Mouse (Mus musculus): ENCODE data around the gene Hmox2. TPM values are rescaled to one million over a fixed set of nuclear protein-coding genes. Genes with fewer than 3 reads are reported as not detected.

Gene Hmox2
- polyA plus RNA-seq, 2 experiments: 63.1 to 96.6 TPM

- peaks cover 6% of the 10 kb centered on the region; the same call in 1 of the 2 replicates for H3K36me3 ChIP-seq (ENCODE audit: control insufficient read depth, insufficient read depth, low read length)
- H3K27me3 ChIP-seq (ENCODE audit: control insufficient read depth, insufficient read depth, low read length): no peaks in the 10 kb centered on the region
- no peak overlapping the region for H3K9ac ChIP-seq (ENCODE audit: low read depth, low read length, severe bottlenecking)
- ATAC-seq (ENCODE audit: low FRiP score, low read depth) (no peak), DNase-seq (ENCODE audit: low spot score) (no peak)
- no peak for TF ChIP-seq POLR2A (IDR thresholded peaks at IDR 0.05; ENCODE audit: borderline replicate concordance, extremely low read depth, insufficient read depth, insufficient read length)
- H3K4me1 ChIP-seq (ENCODE audit: control insufficient read depth, insufficient read depth, low read length): peaks cover 12% of the 10 kb centered on the region; the same call in 1 of the 2 replicates
- no peak overlapping the region for H3K27ac ChIP-seq (replicated peaks; ENCODE audit: low read depth, low read length)
- H3K9me3 ChIP-seq (ENCODE audit: control insufficient read depth, low read length): no peaks in the 10 kb centered on the region
- no peak overlapping the region for H3K4me3 ChIP-seq (replicated peaks; ENCODE audit: low read length)
- no peak overlapping the region for H3K4me2 ChIP-seq (replicated peaks; ENCODE audit: low read depth, low read length, severe bottlenecking)
- WGBS: 70% methylated on average over 2 of the region's 2 CpGs
Measured at GRCm38 (mm10) chr16:4791332-4791731, 65.2 kb downstream of the Hmox2 start.

DNA sequence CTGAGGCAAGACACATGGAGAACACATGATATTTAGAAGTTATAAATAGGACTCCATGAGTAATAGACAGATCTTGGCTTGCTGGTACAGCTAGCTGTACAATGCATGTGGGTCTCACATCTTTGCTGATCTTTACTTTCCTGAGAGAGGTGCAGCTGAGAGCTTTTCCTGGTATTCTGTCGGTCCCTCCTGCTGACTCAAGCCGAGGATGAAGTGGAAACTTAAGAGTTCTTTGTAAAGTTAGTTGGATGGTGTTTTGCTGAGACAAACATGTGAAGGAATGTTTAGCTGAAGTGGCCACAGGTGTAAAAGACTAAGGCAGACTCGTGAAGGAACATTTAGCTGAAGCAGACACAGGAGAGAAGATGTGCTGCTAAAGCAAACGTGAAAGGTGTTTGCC is 70.5 kb downstream of the Hmox2 start:
- DNase-seq (ENCODE audit: low spot score) (no peak), ATAC-seq (ENCODE audit: low FRiP score, low read depth) (no peak)
- Histone ChIP-seq H3K36me3 (ENCODE audit: control insufficient read depth, insufficient read depth, low read length) (no peaks in the 10 kb centered on the region), H3K9ac (ENCODE audit: low read depth, low read length, severe bottlenecking) (no peak overlapping the region), H3K4me2 (replicated peaks; ENCODE audit: low read depth, low read length, severe bottlenecking) (no peak overlapping the region), H3K9me3 (ENCODE audit: control insufficient read depth, low read length) (no peaks in the 10 kb centered on the region), H3K4me1 (ENCODE audit: control insufficient read depth, insufficient read depth, low read length) (no peaks in the 10 kb centered on the region), H3K27me3 (ENCODE audit: control insufficient read depth, insufficient read depth, low read length) (no peaks in the 10 kb centered on the region), H3K4me3 (replicated peaks; ENCODE audit: low read length) (no peak overlapping the region), H3K27ac (replicated peaks; ENCODE audit: low read depth, low read length) (no peak overlapping the region)
- WGBS: 84% methylated on average over 4 of the region's 4 CpGs
- TF ChIP-seq POLR2A (IDR thresholded peaks at IDR 0.05; ENCODE audit: borderline replicate concordance, extremely low read depth, insufficient read depth, insufficient read length): no peak

Other genes starting within 250 kb of the Hmox2 start
- gene Srl, start 184.5 kb upstream of the Hmox2 start, polyA plus RNA-seq (2012; rRNA removed): 40.7 and 44.2 TPM in 2 replicates
- gene Srl, start 184.5 kb upstream of the Hmox2 start, polyA plus RNA-seq (2014; fragmentation: Nextera tagmentation; extraction: Ambion mirVana): 47.3 and 53.7 TPM in 2 replicates
- 29.9 and 31.5 TPM in 2 replicates for gene Tfap4, start 166.5 kb upstream of the Hmox2 start, polyA plus RNA-seq (2012; rRNA removed)
- 19.6 and 22.8 TPM in 2 replicates for gene Tfap4, start 166.5 kb upstream of the Hmox2 start, polyA plus RNA-seq (2014; fragmentation: Nextera tagmentation; extraction: Ambion mirVana)
- gene Glis2, start 131.6 kb upstream of the Hmox2 start, polyA plus RNA-seq (2012; rRNA removed): 83.8 and 110 TPM in 2 replicates
- gene Glis2, start 131.6 kb upstream of the Hmox2 start, polyA plus RNA-seq (2014; fragmentation: Nextera tagmentation; extraction: Ambion mirVana): 45.9 and 53.3 TPM in 2 replicates
- gene Pam16, start 101.4 kb upstream of the Hmox2 start, polyA plus RNA-seq (2012; rRNA removed): 72.7 and 80.1 TPM in 2 replicates
- 92.5 and 94.1 TPM in 2 replicates for gene Pam16, start 101.4 kb upstream of the Hmox2 start, polyA plus RNA-seq (2014; fragmentation: Nextera tagmentation; extraction: Ambion mirVana)
- gene Vasn, start 86.4 kb upstream of the Hmox2 start, polyA plus RNA-seq (2012; rRNA removed): 75.7 and 117 TPM in 2 replicates
- 35.7 and 36.8 TPM in 2 replicates for gene Vasn, start 86.4 kb upstream of the Hmox2 start, polyA plus RNA-seq (2014; fragmentation: Nextera tagmentation; extraction: Ambion mirVana)
- gene Dnaja3, start 86.4 kb upstream of the Hmox2 start, polyA plus RNA-seq (2012; rRNA removed): 27.0 and 30.2 TPM in 2 replicates
- gene Dnaja3, start 86.4 kb upstream of the Hmox2 start, polyA plus RNA-seq (2014; fragmentation: Nextera tagmentation; extraction: Ambion mirVana): 52.4 and 54.7 TPM in 2 replicates
- 40.8 and 51.1 TPM in 2 replicates for gene Coro7, start 46.6 kb upstream of the Hmox2 start, polyA plus RNA-seq (2012; rRNA removed)
- gene Coro7, start 46.6 kb upstream of the Hmox2 start, polyA plus RNA-seq (2014; fragmentation: Nextera tagmentation; extraction: Ambion mirVana): 15.0 and 16.0 TPM in 2 replicates
- 64.3 and 71.5 TPM in 2 replicates for gene Nmral1, start 7.0 kb upstream of the Hmox2 start, polyA plus RNA-seq (2012; rRNA removed)
- 70.9 and 82.0 TPM in 2 replicates for gene Nmral1, start 7.0 kb upstream of the Hmox2 start, polyA plus RNA-seq (2014; fragmentation: Nextera tagmentation; extraction: Ambion mirVana)
- gene Cdip1, start 63.9 kb downstream of the Hmox2 start, polyA plus RNA-seq (2012; rRNA removed): 84.8 and 110 TPM in 2 replicates
- 80.8 and 81.2 TPM in 2 replicates for gene Cdip1, start 63.9 kb downstream of the Hmox2 start, polyA plus RNA-seq (2014; fragmentation: Nextera tagmentation; extraction: Ambion mirVana)
- not detected in 2 replicates for gene 4930562C15Rik, start 109.1 kb downstream of the Hmox2 start, polyA plus RNA-seq (2012; rRNA removed)
- gene 4930562C15Rik, start 109.1 kb downstream of the Hmox2 start, polyA plus RNA-seq (2014; fragmentation: Nextera tagmentation; extraction: Ambion mirVana): 0.37 and 0.70 TPM in 2 replicates
- 32.5 and 42.3 TPM in 2 replicates for gene Ubald1, start 154.0 kb downstream of the Hmox2 start, polyA plus RNA-seq (2012; rRNA removed)
- 42.0 and 44.3 TPM in 2 replicates for gene Ubald1, start 154.0 kb downstream of the Hmox2 start, polyA plus RNA-seq (2014; fragmentation: Nextera tagmentation; extraction: Ambion mirVana)
- 101 and 132 TPM in 2 replicates for gene Mgrn1, start 159.9 kb downstream of the Hmox2 start, polyA plus RNA-seq (2012; rRNA removed)
- gene Mgrn1, start 159.9 kb downstream of the Hmox2 start, polyA plus RNA-seq (2014; fragmentation: Nextera tagmentation; extraction: Ambion mirVana): 87.7 and 92.7 TPM in 2 replicates
- 127 and 140 TPM in 2 replicates for gene Nudt16l1, start 212.4 kb downstream of the Hmox2 start, polyA plus RNA-seq (2012; rRNA removed)
- gene Nudt16l1, start 212.4 kb downstream of the Hmox2 start, polyA plus RNA-seq (2014; fragmentation: Nextera tagmentation; extraction: Ambion mirVana): 172 and 178 TPM in 2 replicates
- 106 and 108 TPM in 2 replicates for gene Anks3, start 237.8 kb downstream of the Hmox2 start, polyA plus RNA-seq (2012; rRNA removed)
- 59.3 and 67.9 TPM in 2 replicates for gene Anks3, start 237.8 kb downstream of the Hmox2 start, polyA plus RNA-seq (2014; fragmentation: Nextera tagmentation; extraction: Ambion mirVana)